Comparison of ENCODE assay signal across 21 mouse cellular contexts in the genomic region with DNA sequence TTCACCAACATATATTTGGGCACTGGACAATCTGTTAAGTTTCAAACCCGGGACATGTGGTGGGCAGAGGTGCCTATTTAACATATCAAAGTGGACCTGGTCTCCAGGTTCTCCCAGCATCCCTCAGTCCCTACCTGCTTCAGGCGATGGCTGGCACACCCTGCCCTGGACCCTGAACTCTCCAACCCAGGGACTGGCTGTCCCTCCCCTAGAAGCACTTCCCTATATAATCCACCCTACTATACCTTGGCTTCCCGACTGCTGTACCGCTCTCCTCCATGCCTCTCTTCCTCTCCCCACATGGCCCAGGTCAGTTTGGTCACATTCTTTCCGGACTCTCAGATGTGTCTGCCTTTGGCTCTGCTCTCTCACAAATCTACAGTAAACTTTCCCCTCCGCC. TPM values are rescaled to one million over a fixed set of nuclear protein-coding genes. Genes with fewer than 3 reads are reported as not detected.
A peak's percentile ranks its signal among the peaks of the same experiment; 100 is the strongest.
DNase-seq lines count a peak whose midpoint lies in the region; ATAC-seq and TF ChIP-seq lines count a peak whose summit lies in the region.
"Had no signal": no experiment of that assay in that cellular context is flagged by ENCODE, and none has a peak within 500 bp of the region (broad histone marks: within the 10 kb centered on the region; RNA-seq: fewer than 3 reads in every experiment).

No protein-coding gene starts in this region.

- ATAC-seq in common myeloid progenitor, adult 5-6 weeks (replicated peaks; ENCODE audit: low read depth, poor library complexity, severe bottlenecking): 0 out of 2 replicates have a peak, but pooled peaks have one; percentile 37
- ATAC-seq in intestine, postnatal 0 days: peak; percentile 74
- ATAC-seq in stomach, embryonic 16.5 days (ENCODE audit: insufficient read depth, low FRiP score): 0 out of 2 replicates have a peak, but pooled peaks have one; percentile 48
- ATAC-seq in erythroblast, adult 5-6 weeks (replicated peaks; ENCODE audit: low FRiP score, poor library complexity, severe bottlenecking): no peak
- ATAC-seq: forebrain, embryonic 14.5 days; Patski had no signal

- no peaks in the 10 kb centered on the region for H3K36me3 ChIP-seq in intestine, postnatal 0 days (ENCODE audit: control insufficient read depth, insufficient read depth)
- no peaks in the 10 kb centered on the region for H3K36me3 ChIP-seq in stomach, embryonic 16.5 days (ENCODE audit: control insufficient read depth, insufficient read depth, low read length)
- H3K36me3 ChIP-seq in limb, embryonic 10.5 days: no peaks in the 10 kb centered on the region
- H3K36me3 ChIP-seq: embryonic facial prominence, embryonic 10.5 days; forebrain, embryonic 10.5 days; heart, embryonic 12.5 days; hindbrain, embryonic 10.5 days had no signal

- H3K27me3 ChIP-seq in intestine, postnatal 0 days (replicated peaks; ENCODE audit: control insufficient read depth, insufficient read depth, low read length): no peaks in the 10 kb centered on the region
- H3K27me3 ChIP-seq in stomach, embryonic 16.5 days (ENCODE audit: control insufficient read depth, insufficient read depth, low read length): no peaks in the 10 kb centered on the region
- H3K27me3 ChIP-seq in limb, embryonic 10.5 days (ENCODE audit: low read depth, poor library complexity, severe bottlenecking): no peaks in the 10 kb centered on the region
- H3K27me3 ChIP-seq: heart, embryonic 12.5 days; Patski had no signal

- no peaks in the 10 kb centered on the region for H3K9me3 ChIP-seq in intestine, postnatal 0 days (ENCODE audit: control insufficient read depth)
- no peaks in the 10 kb centered on the region for H3K9me3 ChIP-seq in stomach, embryonic 16.5 days (replicated peaks; ENCODE audit: control insufficient read depth, low read length)
- H3K9me3 ChIP-seq in limb, embryonic 10.5 days (replicated peaks): no peaks in the 10 kb centered on the region
- H3K9me3 ChIP-seq: embryonic facial prominence, embryonic 10.5 days; forebrain, embryonic 10.5 days; hindbrain, embryonic 10.5 days had no signal

- no peak overlapping the region for H3K4me3 ChIP-seq in layer of hippocampus, adult 2 months
- H3K4me3 ChIP-seq in intestine, postnatal 0 days (ENCODE audit: low read depth, low read length): no peak overlapping the region
- H3K4me3 ChIP-seq in stomach, embryonic 16.5 days (replicated peaks; ENCODE audit: low read length): no peak overlapping the region
- H3K4me3 ChIP-seq in limb, embryonic 10.5 days: no peak overlapping the region
- H3K4me3 ChIP-seq: embryonic facial prominence, embryonic 10.5 days; erythroblast, embryonic 14.5 days; forebrain, embryonic 10.5 days; heart, embryonic 12.5 days; hindbrain, embryonic 10.5 days had no signal

- H3K4me1 ChIP-seq in intestine, postnatal 0 days (replicated peaks; ENCODE audit: control insufficient read depth, insufficient read depth, low read length): 0 out of 2 replicates have a peak, but pooled peaks cover 3% of the 10 kb centered on the region
- 0 out of 2 replicates have a peak, but pooled peaks cover 4% of the 10 kb centered on the region for H3K4me1 ChIP-seq in stomach, embryonic 16.5 days (ENCODE audit: control insufficient read depth, insufficient read depth, low read length)
- H3K4me1 ChIP-seq in limb, embryonic 10.5 days: peaks cover 6% of the 10 kb centered on the region; the same call in 1 of the 2 replicates

- peak overlapping the region; percentile 76 for H3K27ac ChIP-seq in layer of hippocampus, adult 2 months
- H3K27ac ChIP-seq in intestine, postnatal 0 days (ENCODE audit: low read depth, low read length): no peak overlapping the region
- peak overlapping the region; percentile 34; the same call in 1 of the 2 replicates for H3K27ac ChIP-seq in stomach, embryonic 16.5 days (ENCODE audit: low read length)
- no peak overlapping the region for H3K27ac ChIP-seq in limb, embryonic 10.5 days
- H3K27ac ChIP-seq: embryonic facial prominence, embryonic 10.5 days; forebrain, embryonic 10.5 days; hindbrain, embryonic 10.5 days; hindbrain, embryonic 14.5 days had no signal

- no peak overlapping the region for H3K9ac ChIP-seq in intestine, postnatal 0 days (ENCODE audit: low read depth, low read length)
- no peak overlapping the region; the same call in 1 of the 2 replicates for H3K9ac ChIP-seq in stomach, embryonic 16.5 days (ENCODE audit: low read length)
- H3K9ac ChIP-seq: heart, embryonic 12.5 days; hindbrain, embryonic 14.5 days had no signal

- 34% methylated on average over 6 of the region's 6 CpGs for WGBS in intestine, postnatal 0 days
- WGBS in stomach, embryonic 16.5 days: 42% methylated on average over 6 of the region's 6 CpGs
- 67% methylated on average over 6 of the region's 6 CpGs for WGBS in limb, embryonic 10.5 days

- DNase-seq in layer of hippocampus, adult 2 months (ENCODE audit: low spot score in 2 of 2): no peak
- DNase-seq in layer of hippocampus, adult 18-20 months (ENCODE audit: low spot score in 2 of 2): no peak
- DNase-seq in limb, embryonic 10.5 days (ENCODE audit: low spot score): no peak
- DNase-seq in ovary, postnatal 36 days (ENCODE audit: low spot score): no peak
- DNase-seq: adrenal gland, adult 8-10 months; adrenal gland, postnatal 36 days; cerebellum, adult 8-10 months; gastrocnemius, postnatal 36 days; heart, adult 18-20 months had no signal

- H3K4me2 ChIP-seq in intestine, postnatal 0 days (replicated peaks; ENCODE audit: low read depth): no peak overlapping the region
- H3K4me2 ChIP-seq in stomach, embryonic 16.5 days (ENCODE audit: low read depth, low read length): no peak overlapping the region
- H3K4me2 ChIP-seq: heart, embryonic 12.5 days; hindbrain, embryonic 14.5 days had no signal

- no peak for TF ChIP-seq CTCF in layer of hippocampus, adult 2 months (conservative IDR thresholded peaks at IDR 0.05)
- no peak for TF ChIP-seq CTCF in intestine, postnatal 0 days (IDR thresholded peaks at IDR 0.05; ENCODE audit: low read depth)

RNA-seq across cellular contexts. Expression of a gene that starts 44.4 kb away (rescaled TPM):
- total RNA-seq in layer of hippocampus, adult 2 months (2021): 100 to 1,000 TPM; 236 to 246 TPM
- total RNA-seq in layer of hippocampus, adult 18-20 months (2021): 100 to 1,000 TPM; 228 to 231 TPM
- 3.5 and 4.0 TPM in 2 replicates for total RNA-seq in common myeloid progenitor, adult 5-6 weeks (2017)
- polyA plus RNA-seq in intestine, postnatal 0 days (2015; fragmentation: Nextera tagmentation; extraction: Ambion mirVana): 1.6 and 1.9 TPM in 2 replicates
- 2.9 and 3.2 TPM in 2 replicates for polyA plus RNA-seq in stomach, embryonic 16.5 days (2015; fragmentation: Nextera tagmentation; extraction: Ambion mirVana)
- polyA plus RNA-seq in limb, embryonic 10.5 days (2016; fragmentation: Nextera tagmentation; extraction: Ambion mirVana): 1.7 TPM in 2 replicates
- total RNA-seq in erythroblast, adult 5-6 weeks (2015; ENCODE audit: low replicate concordance): 0.38 and 1.0 TPM in 2 replicates
- 1.3 and 2.0 TPM in 2 replicates for total RNA-seq in erythroblast, adult 5-6 weeks (2017; ENCODE audit: low replicate concordance)

RNA-seq across cellular contexts. Expression of a gene that starts 51.3 kb away (rescaled TPM):
- total RNA-seq in layer of hippocampus, adult 2 months (2021): 10 to 100 TPM; 35.3 to 37.0 TPM
- 10 to 100 TPM; 27.0 to 35.7 TPM for total RNA-seq in layer of hippocampus, adult 18-20 months (2021)
- 60.8 and 79.3 TPM in 2 replicates for total RNA-seq in common myeloid progenitor, adult 5-6 weeks (2017)
- polyA plus RNA-seq in intestine, postnatal 0 days (2015; fragmentation: Nextera tagmentation; extraction: Ambion mirVana): 82.6 and 98.4 TPM in 2 replicates
- 75.1 and 82.7 TPM in 2 replicates for polyA plus RNA-seq in stomach, embryonic 16.5 days (2015; fragmentation: Nextera tagmentation; extraction: Ambion mirVana)
- 70.8 and 76.2 TPM in 2 replicates for polyA plus RNA-seq in limb, embryonic 10.5 days (2016; fragmentation: Nextera tagmentation; extraction: Ambion mirVana)
- total RNA-seq in erythroblast, adult 5-6 weeks (2015; ENCODE audit: low replicate concordance): 123 and 182 TPM in 2 replicates
- total RNA-seq in erythroblast, adult 5-6 weeks (2017; ENCODE audit: low replicate concordance): 219 and 268 TPM in 2 replicates

Comparison
In these comparisons a context has a peak if more than half of its experiments do, and no peak if none do; other contexts are left out.
1. H3K27ac ChIP-seq: peak in layer of hippocampus, adult 2 months (single experiment) and stomach, embryonic 16.5 days (single experiment); none in intestine, postnatal 0 days (single experiment) and limb, embryonic 10.5 days (single experiment).
2. RNA of a gene that starts 44.4 kb away (total RNA-seq): 236 to 246 TPM in layer of hippocampus, adult 2 months and 228 to 231 TPM in layer of hippocampus, adult 18-20 months; 3.5 to 4.0 TPM in common myeloid progenitor, adult 5-6 weeks and 0.38 to 2.0 TPM in erythroblast, adult 5-6 weeks; every median in the first group is over 10 times any median in the second.